Mouse (Mus musculus) C2C12 (cell line): ENCODE results near the gene Tkfc.

Experiments used
- CTCF ChIP-seq: IDR thresholded peaks from one replicate; pipeline ENCODE4 v1.5.1; 2011; ENCODE audit not compliant: control insufficient read depth, insufficient read depth, insufficient read length
- MAX ChIP-seq: IDR thresholded peaks from one replicate; pipeline ENCODE4 v1.6.1; 2011; ENCODE audit warnings: mild to moderate bottlenecking, control low read depth
- MYOD1 ChIP-seq: IDR thresholded peaks from one replicate; pipeline ENCODE4 v1.6.1; 2011; ENCODE audit warnings: low read depth; ENCODE audit not compliant: control insufficient read depth, insufficient read length
- MYOG ChIP-seq: IDR thresholded peaks from one replicate; pipeline ENCODE4 v1.6.1; 2011; ENCODE audit not compliant: control insufficient read depth, insufficient read length; ENCODE audit errors: extremely low read depth
- USF1 ChIP-seq: IDR thresholded peaks from one replicate; pipeline ENCODE4 v1.6.1; 2011; ENCODE audit warnings: low read depth, mild to moderate bottlenecking, control low read depth, moderate library complexity

GRCm38 (mm10) chr19:10608573-10609240 lies 3.3 kb upstream of the Tkfc start:
- TF ChIP-seq CTCF (no peak), MYOD1 (no peak), MAX (no peak), MYOG (no peak), USF1 (no peak)
